Mouse (Mus musculus) MEL (cell line): ENCODE measurements around the gene Gm9508.

ENCODE experiments used
- CHD2 ChIP-seq: IDR thresholded peaks from 2 replicates; pipeline ENCODE4 v1.6.1; 2011; ENCODE audit warnings: low read length, improper control_type of control experiment
- CTCF ChIP-seq, 3 experiments: IDR thresholded peaks in 2 of 3; conservative IDR thresholded peaks in 1 of 3; 2 replicates each; pipeline ENCODE4 v1.5.1; 2011 to 2012; ENCODE audit warnings: low read length in 3 of 3, low read depth in 2 of 3, mild to moderate bottlenecking in 2 of 3, improper control_type of control experiment in 1 of 3, inconsistent platforms in 1 of 3, mixed read lengths in 1 of 3, moderate library complexity in 1 of 3; ENCODE audit not compliant: control insufficient read depth in 1 of 3, insufficient read depth in 1 of 3, poor library complexity in 1 of 3, severe bottlenecking in 1 of 3
- MAX ChIP-seq: IDR thresholded peaks from 2 replicates; pipeline ENCODE4 v1.6.1; 2011; ENCODE audit warnings: low read length, improper control_type of control experiment
- MEF2A ChIP-seq: IDR thresholded peaks from 2 replicates; pipeline ENCODE4 v1.6.1; 2014; ENCODE audit warnings: low read depth, mild to moderate bottlenecking, inconsistent platforms, low read length, improper control_type of control experiment; ENCODE audit not compliant: poor library complexity, insufficient replicate concordance, severe bottlenecking; ENCODE audit errors: extremely low read depth
- MYC ChIP-seq: IDR thresholded peaks from 2 replicates; pipeline ENCODE4 v1.6.1; 2011; ENCODE audit warnings: low read depth, mild to moderate bottlenecking, low read length, improper control_type of control experiment, moderate library complexity

DNA sequence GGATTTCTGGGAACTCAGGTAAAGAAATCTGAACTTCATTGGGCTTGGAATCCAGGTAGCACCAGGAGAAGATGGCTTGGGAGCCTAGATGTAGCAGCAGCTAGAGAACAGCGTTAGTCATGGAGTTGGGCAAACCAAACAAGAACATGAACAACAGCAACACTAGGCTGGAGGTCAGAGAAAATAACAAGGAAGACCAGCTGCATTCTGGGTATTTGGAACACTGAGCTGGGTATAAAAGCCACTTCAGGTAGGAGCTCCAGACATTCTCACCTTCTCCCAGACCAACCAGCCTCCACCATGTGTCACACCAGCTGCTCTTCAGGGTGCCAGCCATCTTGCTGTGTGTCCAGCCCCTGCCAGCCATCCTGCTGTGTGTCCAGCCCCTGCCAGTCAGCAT, 9.3 kb upstream of the Gm9508 start, which contains the start of gene Gm10272:
- TF ChIP-seq MYC (no peak), MEF2A (no peak), MAX (no peak), CTCF (IDR thresholded peaks at IDR 0.05 in 2 of 3, conservative IDR thresholded peaks at IDR 0.05 in 1 of 3; ENCODE audit: control insufficient read depth in 1 of 3, insufficient read depth in 1 of 3, low read depth in 2 of 3, low read length in 3 of 3, poor library complexity in 1 of 3, severe bottlenecking in 1 of 3) (no peak), CHD2 (no peak)
